Mouse (Mus musculus) cerebellum, adult 11-12 months (tissue): Measurements from ENCODE around the gene Ctf2.

Experiments used
- DNase-seq: peaks from one replicate; pipeline ENCODE4 v3.0.0; 2022

Ctf2 gene

DNA sequence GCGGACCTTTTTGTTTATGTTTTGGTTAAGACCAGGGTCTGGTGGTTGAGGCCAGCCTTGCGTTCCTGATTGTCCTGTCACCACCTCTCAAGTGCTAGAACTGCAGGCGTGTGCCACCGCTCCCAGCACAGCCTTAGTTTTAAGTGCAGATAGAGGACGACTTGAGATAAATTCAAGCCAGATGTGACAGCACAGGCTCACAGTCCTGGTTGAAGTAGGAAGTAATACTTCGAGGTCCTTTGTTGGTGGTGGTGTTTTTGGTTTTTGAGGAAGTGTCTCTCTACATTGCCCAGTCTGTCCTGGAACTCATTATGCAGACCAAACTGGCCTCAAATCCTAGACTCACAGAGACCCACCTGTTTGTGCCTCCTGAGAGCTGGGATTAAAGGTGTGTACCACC, 27.8 kb upstream of the Ctf2 start:
- no peak for DNase-seq

DNA sequence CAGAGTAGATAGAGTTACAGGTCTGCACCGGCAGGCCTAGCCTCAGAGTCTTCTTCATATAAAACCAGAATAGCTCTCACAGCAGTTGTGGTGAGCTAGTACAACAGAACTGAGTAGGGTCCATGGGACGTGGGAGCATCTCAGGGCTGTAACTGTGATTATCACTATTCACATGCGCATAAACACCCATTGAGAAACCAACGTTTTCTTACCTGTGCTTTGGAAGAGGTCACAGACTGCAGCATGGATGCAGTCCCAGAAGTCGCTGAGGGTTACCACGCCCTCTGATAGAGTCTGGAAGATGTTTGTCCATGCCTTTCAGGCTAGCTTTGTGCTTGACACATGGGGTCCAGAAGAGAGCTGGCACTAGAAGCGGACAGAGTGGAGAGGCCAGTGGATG, 21.8 kb upstream of the Ctf2 start:
- no peak for DNase-seq

DNA sequence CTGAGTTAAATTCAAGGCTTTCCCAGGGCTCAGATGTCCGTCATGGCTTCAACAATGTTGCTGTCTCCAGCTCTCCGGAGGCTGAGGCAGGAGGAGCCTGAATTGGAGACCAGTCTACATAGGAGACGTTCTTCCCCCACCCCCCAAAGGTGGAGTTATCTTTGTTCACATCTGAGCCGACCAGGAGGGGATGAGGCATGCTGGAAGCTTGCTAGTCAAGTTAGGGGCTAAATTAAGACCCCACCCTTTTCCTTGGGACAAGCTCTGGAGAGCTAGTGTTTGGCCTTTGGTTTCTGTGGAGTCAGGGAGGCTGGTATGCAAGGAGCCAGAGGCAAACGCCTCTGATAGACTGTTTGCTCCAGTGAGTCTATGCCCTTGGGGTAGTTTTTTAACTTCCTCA, 21.2 kb upstream of the Ctf2 start:
- no peak for DNase-seq

DNA sequence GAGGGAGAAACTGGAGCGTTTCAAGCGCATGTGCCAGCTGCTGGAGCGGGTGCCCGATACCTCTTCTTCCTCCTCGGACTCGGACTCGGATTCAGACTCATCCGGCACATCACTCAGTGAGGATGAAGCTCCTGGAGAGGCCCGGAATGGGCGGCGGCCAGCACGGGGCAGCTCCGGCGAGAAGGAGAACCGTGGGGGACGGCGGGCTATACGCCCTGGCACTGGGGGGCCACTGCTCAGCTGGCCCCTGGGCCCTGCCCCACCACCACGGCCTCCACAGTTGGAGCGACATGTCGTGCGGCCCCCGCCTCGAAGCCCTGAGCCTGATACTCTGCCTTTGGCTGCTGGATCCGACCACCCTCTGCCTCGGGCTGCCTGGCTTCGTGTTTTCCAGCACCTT, 20.1 kb upstream of the Ctf2 start:
- peak; percentile 56 for DNase-seq

DNA sequence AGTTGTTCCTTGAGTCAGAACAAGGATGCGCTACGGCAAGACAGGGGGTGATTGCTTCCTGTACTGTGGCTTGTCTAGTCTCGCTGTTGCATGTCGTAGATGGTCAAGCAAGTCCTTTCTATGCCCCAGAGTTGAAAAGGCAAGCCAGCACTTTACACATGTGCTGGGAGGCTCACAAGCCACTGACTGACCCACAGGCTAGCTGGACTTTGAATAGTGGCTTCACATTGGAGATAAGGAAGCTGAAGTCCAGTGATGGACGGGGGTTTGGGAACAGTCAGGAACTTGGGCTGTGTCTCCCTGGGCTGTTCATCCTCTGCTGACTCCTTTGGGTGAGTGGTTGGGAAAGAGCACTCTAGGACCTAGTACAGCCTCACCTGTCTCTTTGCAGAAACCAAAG, 19.7 kb upstream of the Ctf2 start:
- DNase-seq = no peak

DNA sequence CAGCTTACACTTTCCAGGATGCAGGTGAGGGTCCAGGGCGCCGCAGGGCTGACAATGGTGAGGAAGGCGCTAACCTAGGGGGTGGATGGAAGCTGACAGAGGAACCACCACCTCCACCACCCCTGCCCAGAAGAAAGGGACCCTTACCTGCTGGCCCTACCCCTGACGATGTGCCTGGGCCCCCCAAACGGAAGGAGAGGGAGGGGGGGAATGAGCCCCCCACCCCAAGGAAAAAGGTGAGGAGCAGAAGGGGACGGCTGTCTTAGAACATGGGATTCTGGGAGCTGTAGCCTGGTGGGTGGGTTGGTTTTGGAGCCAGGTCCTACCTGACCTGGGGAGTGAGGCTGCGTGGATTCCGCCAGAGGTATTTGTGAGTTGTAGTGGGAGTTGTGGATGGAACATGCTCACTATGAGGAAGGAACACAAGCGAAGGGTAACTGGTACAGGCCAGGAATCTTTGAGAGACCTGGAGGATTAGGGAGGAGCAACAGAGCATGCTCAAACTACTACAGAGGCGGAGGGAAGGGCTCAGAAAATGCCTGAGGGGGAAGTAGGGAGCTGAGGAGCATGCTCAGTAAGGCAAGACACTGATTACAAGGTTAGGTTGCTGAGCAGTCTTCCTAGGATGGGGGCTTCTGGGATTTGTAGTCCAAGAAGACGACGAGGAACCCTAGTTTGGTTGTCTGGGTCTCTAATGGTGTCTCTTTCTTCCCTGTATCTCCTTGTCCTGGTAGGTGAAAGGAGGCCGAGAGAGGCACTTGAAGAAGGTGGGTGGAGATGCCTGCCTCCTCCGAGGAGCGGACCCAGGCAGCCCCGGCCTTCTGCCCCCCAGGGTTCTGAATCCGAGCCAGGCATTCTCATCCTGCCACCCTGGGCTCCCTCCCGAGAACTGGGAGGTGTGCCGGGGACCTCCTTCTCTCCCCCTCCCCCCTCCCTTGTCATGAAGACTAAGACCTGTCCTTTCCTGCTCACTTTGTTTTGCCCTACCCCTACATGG, 18.5 kb upstream of the Ctf2 start:
- DNase-seq = peak; percentile 70

DNA sequence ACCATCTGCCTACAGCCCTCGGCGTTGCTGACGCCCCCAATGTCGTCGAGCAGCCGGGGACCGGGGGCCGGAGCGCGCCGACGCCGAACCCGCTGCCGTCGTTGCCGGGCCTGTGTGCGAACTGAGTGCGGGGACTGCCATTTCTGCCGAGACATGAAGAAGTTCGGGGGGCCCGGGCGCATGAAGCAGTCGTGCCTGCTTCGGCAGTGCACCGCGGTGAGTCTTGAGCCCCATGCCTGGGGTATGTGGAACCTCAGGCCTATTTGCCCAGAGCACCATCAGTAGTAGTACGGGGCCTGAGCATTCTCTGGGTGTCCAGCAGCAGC, 16.2 kb upstream of the Ctf2 start:
- DNase-seq = no peak

DNA sequence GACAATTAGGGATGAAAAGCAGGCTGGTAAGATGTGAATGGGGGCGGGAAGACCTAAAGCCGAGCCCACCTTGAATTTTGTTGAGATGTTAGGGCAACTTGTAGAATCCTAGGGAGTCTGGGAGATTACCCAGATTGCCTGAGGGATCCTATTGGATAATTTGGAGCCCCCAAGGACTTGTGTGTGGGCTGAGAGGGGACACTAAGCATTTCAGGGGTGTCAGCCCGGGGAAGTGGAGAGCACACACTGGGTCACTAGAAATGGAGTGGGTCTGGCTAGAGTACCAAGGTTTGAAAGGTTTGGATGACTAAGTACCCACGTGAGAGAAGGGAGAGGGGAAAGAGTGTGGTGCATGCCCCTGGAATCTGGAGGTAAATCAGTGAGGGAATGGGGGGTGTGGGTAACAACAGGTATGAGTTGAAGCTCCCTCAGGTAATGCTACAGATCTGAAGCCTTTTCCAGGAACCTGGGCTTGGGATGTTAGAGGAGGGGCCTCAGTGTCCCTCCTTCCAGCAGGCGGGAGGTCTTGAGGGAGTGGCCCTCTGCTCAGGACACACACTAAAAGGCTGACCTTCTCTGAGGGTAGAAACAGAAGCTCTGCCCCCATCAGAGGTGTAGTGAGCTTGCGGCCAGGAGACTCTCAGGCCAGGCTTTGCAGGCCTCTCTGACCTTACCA, 15.7 kb upstream of the Ctf2 start:
- DNase-seq = peak; percentile 68

DNA sequence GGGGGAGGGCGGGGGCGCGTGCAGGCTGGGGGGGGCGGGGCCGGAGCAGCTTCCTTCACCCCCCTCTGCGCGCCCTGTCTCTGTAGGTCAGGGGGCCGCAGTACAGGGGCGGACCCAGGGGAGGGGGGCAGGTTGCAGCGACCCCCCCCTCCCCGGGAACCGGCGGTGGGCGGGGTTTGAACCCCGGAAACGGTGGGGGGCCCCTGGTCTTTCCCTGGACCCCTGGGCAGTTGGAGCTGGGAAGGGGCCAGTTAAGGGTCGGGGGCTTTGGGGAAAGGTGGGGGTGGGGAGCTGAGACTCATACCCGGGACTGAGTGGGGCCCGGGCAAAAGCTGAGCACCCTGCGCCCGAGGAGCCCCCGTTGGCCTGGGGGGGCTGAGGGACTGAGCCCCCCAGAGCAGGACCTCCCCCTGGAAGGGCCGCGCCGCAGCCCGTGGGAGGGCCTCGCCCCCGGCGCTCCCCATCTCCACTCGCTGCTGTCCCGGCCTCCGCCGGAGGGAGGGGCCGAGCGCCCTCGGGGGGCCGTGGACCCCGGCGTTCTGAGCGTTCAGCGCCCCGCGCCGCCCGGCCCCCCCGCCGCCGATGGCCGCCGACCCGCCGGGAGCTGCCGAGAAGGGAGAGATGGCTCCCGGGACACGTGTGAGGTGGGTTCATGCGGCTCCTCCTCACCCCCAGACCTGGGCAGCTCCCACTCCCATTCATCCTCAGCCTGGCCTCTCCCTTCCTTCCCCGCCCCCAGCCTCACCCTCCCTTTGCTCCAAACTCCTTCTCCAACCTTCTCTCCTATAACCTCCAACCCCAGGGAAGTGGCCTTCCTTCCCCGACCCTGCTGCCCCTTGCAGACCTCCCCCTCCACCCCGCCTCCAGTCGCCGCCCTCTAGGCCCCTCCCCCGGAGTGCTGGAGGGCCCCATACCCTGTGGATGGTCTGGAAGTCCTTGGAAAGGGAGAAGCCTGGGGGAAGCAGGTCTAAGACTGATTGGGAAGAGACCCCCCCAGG, 14.8 kb upstream of the Ctf2 start:
- peak; percentile 81 for DNase-seq

DNA sequence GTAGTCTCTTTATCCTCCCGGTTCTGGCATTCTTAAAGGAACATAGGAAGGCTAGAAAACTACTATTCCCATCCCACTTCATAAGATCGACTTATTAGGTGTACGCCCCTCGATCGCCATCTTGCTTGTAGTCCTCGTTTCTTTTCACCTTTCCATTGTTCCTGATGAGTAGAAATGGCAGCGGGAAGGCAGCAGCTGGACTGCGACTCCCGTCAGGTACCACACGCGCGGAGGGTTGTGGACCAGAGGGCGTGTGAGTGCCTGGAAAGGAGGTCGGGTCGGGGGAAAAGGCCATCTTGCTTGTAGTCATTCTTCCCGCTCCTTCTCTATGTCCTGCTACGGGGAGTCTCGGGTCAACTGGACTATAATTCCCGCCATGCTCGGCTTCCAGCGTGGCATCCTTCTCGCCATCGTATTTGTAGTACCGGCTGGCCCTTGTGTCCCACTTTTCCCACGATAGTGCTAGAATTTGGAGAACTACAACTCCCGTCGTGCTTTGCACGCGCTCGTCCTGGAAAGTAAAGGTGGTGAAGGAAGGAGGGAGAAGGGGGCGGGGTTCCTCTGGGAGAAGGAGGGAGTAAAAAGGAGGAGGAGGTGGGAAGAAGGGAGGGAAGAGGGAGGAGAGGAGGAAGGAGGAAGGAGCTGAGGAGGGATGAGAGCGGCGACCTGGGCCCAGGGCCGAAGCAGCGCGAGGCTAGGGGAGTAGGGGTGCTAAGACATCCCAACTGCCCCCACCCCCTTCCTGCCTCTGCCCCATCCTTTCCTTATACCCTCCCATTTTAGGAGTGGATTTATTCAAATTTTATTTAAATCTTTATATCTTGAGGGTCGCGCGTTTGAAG, 13.9 kb upstream of the Ctf2 start:
- DNase-seq = peak; percentile 99

DNA sequence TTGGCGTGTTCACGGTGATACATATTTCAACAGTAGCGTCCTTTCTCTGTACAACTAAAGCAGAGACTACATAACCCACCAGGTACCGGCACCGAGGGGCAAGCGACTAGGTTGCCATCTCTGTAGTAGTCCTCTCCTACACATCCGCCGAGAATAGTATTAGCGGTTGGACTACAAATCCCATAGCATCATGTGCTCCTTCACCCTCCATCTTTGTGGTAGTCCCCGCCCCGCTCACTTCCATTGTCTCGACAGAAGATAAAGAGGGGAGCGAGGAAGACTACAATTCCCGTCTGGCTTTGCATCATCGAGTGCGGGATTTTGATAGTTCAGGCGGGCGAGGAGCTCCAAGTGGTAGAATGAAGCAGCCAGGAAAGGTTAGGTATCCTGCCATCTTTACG, 13.3 kb upstream of the Ctf2 start:
- DNase-seq = peak; percentile 96

DNA sequence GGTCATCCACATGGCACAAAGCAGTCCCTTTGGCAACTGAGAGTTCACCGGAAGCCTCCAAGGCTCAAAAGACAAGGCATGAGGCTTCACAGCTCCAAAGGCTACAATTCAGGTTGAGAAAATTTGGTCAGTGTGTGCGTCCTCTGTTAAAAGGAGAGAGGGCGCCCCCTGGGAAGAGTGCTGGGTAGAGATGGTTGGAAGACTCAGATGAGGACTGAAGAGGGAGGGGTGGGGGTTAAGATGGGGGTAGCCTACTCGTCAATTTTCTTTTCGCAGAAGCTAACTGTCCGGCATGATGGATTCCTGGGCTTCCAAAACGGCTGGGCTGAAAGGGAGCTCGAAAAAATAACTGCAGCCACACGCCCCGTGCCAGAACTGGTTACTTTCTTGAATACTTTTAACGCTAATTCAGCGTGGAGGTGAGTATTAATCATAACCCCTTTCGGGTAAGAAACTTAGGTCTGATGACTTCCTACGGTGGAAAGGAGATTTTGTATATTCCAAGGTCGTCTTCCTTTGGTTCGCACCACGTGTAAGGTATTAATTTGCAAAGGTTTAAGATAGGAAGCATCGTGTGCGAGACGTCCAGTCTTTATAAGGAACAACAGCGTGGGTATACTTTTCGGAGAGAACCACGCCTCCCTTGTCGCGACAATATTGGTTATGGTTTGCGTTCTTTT, 12.5 kb upstream of the Ctf2 start, which contains the start of gene Fbxl19:
Fbxl19 (plus strand) TSS at position 178 of the 680 bp plus-strand sequence.
- peak; percentile 79 for DNase-seq

DNA sequence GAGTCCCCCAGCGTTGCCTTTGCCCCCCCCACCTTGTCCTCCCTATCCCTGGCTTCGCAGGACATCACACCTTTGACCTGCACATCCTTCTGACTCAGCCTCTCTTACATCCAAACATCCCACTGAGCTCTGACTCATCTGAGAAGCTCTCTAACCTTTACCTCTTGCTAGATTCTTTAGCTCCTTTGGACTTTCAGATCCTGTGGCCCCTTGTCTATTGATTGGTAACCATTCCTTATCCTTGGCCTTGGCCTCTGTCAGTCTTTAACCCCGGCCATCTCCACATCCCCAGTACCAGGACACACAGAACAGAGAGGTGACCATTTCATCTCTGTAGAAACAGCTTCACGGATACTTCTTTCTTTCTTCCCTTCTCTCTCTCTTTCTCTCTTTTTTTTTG, 1.8 kb downstream of the Ctf2 start:
- DNase-seq = no peak

DNA sequence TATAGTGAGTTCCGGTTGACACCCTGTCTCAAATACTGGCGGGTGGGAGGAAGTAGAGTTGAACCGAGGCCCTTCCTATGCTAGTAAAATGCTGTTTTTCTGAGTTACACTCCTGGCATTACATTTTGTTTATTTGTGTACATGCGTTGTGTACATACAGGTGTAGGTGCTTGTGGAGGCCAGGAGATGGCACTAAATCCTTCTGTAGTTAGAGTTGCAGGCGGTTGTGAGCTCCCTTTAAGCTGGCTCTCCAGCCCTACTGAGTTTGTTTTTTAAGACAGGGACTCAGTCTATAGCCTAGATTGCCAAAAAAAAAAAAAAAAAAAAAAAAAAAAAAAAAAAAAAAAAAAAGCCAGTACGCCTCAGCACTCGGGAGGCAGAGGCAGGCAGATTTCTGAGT, 4.1 kb downstream of the Ctf2 start:
- no peak for DNase-seq

DNA sequence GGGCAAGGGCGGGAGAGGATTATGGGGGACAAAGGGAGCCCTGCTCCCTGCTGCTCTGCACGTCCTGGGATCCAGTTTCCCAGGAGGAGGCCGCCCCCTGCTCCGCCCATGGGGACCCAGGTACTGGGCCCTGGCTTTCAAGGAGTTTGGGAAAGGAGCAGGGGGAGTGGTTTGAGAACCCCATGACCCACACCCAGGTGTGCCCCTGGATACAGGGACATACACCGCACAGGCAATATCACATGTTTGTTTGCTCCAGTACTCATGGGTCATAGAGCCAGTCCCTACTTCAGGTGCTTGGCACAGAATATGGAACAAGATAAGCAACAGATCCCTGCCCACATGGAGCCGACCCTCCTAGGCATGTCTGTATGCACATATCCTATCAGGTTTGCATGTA, 6.0 kb downstream of the Ctf2 start:
- no peak for DNase-seq

DNA sequence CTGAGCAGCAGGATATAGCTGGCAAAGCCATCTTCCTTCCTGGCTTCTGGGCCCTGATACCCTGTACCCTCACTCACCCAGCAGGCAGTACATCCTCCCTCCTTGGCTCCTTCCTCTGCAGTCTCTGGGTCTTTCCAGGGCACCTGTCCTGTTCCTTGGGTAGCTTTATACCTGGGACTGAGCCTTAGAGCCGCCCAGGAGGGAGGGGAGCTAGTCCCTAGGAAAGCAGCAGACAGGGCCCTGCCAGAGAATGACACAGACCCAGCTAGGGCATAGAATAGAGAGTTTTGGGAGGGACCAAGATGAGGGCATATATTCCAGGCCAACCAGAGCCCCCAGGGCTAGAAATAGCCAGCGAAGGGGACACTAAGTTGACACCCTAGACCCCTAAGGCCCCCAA, 6.5 kb downstream of the Ctf2 start:
- no peak for DNase-seq

DNA sequence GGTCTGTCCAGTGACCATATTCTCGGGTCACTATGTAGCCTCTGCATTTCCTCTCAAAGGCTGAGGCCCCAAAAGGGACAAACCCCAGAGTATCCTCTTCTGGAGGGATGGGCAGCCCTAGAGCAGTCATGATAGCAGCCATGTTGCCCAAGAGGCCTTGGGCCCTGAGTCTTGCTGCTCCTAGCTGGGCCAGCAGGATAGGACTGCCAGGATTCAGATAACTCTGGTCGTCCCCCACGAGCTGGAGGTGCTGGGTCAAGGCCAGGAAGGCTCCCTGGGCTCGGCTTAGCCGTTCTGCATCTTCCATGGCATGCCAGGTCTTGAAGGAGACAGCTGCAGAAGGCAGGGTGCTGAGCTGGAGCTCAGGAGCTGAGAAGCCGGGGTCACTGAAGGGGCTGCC, 12.7 kb downstream of the Ctf2 start:
- peak; percentile 28 for DNase-seq

DNA sequence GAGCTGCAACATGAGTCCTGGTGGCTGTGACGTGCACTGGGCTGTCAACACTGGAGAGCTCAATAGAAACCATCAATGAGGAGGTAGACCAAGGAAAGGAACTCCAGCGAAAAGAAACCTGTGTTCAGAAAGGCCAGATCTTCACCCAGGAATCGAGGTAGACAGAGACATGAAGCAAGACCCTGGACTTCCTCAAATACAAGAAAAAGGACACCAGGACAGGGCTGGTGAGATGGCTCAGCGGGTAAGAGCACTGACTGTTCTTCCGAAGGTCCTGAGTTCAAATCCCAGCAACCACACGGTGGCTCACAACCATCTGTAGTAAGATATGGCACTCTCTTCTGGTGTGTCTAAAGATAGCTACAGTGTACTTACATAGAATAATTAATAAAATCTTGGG, 13.6 kb downstream of the Ctf2 start:
- DNase-seq = no peak

DNA sequence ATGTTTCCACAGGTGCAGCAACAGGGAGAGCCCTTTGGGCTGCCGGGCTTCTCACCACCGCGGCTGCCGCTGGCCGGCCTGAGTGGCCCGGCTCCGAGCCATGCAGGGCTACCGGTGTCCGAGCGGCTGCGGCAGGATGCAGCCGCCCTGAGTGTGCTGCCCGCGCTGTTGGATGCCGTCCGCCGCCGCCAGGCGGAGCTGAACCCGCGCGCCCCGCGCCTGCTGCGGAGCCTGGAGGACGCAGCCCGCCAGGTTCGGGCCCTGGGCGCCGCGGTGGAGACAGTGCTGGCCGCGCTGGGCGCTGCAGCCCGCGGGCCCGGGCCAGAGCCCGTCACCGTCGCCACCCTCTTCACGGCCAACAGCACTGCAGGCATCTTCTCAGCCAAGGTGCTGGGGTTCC, 15.0 kb downstream of the Ctf2 start:
- peak; percentile 81 for DNase-seq

DNA sequence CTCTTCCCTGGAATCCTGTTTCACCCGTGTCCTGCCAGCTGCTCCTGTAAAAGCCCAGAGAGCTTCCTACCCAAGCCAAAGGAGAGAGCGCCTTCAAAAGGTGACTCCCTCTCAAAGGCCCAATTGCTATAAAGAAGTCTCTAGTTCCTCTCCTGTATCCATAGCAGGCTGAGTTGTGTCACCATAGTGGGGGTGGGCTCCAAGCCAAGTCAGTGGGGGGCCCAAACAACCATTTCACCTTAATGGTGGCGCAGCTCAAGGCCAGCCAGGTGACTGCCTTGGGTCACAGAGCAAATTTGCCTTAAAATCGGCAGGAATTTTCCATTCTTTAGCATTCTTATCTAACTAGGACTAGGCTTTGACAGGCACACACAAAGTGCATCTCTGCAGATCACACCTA, 17.1 kb downstream of the Ctf2 start:
- peak; percentile 53 for DNase-seq
